Mouse (Mus musculus) urinary bladder, postnatal 14 days (tissue): ENCODE data around the gene Tpst1.
A peak's percentile ranks its signal among the peaks of the same experiment; 100 is the strongest.

Experiments used
- DNase-seq: peaks from one replicate; pipeline ENCODE4 v3.0.0; 2021; ENCODE audit warnings: low spot score

Gene Tpst1

DNA sequence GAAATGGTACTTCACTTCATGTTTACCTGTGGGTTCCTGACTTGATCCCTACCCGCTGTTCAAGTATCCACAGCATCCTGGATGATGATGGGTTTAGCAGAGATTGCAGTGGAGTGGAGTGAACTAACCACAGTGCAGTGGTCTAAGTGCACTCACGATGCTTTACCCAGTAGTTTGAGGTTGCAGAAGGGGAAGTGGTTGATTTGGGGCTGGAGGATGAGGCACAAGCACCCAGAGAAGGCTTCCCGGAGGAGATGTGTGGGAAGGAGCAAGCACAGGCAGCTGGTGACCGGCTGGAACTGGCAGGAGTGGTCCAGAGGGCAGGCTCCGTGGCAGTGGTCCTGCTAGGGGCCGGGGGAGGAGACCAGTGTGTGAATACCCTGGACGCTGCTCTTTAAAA, 16.1 kb downstream of the Tpst1 start:
- no peak for DNase-seq

DNA sequence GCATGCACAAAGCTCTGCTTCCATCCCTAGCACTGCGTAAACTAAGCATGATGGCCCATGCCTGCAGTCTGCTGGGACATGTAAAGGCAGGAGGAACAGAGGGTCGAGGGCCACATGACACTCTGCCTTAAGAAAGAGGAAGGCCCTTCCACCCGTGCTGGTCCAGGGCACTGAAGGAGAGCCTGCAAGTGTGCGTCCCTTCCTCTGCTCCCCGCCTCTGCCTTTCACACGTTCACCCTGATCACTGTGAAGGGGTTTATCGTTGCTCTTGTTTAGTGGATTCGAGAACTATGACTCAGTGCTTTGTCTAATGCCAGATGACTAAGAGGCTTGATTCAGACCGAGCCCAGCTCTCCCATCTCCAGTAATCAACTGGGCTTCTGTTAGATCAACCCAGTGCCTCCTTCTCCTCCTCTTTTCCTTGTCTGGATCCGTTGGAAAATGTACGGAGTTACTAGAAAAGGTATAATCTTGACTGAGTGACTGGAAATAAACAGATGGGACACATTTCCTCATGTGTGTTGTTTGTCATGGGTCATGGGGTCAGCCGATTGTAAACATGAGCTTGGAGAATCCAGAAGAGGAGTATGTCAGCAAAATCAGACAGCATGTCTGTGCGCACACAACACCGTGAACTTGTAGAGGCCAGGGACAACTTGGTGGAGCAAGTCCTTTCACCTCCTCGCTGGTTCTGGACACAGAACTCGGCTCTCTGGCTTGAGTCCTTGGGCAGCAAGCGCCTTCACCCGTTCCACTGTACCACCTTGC, 16.7 kb downstream of the Tpst1 start:
- peak; percentile 42 for DNase-seq

- DNase-seq = no peak
These were observed 23.6 kb downstream of the Tpst1 start for GRCm38 (mm10) chr5:130096754-130097153.

DNA sequence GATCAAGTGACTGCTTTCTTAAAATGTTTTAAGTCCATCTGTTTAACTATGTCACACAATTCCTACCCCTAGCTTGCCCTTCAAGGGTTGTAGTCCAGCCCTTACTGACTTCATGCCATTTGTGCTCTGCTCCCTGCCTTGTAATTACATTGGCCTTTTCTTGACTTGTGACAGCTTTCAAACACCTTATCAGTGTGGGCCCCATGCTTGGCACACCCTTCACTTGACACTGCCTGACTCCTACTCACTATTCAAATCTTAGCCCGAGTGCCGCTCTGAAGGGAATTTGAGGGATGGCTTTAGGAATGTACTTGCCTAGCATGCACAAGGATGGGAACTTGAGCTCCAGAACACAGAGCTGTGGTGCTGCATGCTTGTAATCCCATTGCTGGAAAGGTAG, 24.7 kb downstream of the Tpst1 start:
- DNase-seq = no peak

DNA sequence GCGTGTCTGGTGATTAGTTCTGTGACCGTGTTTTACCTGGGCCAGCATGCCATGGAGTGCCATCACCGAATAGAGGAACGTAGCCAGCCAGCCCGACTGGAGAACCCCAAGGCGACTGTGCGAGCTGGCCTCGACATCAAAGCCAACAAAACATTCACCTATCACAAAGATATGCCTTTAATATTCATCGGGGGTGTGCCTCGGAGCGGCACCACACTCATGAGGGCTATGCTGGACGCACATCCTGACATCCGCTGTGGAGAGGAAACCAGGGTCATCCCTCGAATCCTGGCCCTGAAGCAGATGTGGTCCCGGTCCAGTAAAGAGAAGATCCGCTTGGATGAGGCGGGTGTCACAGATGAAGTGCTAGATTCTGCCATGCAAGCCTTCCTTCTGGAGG, 28.6 kb downstream of the Tpst1 start:
- DNase-seq = no peak

DNA sequence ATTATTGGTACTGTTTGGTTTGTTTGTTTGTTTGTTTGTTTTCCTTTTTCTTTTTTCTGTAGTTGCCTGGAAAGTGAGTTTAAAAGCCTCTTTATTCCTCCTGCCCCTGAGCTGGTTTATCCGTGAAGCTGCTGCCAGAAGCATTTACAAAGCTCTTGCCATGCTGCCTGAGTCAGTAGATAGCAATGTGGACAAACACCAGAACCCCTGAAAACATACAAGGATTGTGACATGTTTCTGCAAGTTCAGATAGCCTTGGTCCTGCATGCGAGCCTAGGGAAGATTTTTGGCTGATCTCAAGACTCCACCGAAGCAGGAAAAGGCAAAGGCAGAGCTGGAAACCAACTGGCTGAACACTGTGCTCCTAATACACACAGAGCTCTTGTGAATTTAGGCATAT, 36.2 kb downstream of the Tpst1 start:
- peak; percentile 37 for DNase-seq

GRCm38 (mm10) chr5:130110632-130111464, 37.7 kb downstream of the Tpst1 start:
- DNase-seq = no peak

DNA sequence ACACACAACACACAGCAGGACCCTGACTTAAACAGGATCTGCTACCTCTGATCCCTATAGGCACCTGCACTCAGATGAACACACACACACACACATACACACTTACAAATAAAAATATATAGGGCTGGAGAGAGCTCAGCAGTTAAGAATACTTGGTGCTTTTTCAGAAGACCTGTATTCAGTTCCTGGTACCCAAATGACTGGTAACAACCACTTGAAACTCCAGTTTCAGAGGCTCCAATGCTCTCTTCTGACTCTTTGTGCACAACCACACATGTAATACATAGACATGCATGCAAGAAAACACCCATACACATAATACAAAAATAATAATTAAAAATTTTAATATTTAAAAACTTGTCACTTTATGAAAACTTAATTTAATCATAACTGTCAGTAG, 39.5 kb downstream of the Tpst1 start:
- no peak for DNase-seq

DNA sequence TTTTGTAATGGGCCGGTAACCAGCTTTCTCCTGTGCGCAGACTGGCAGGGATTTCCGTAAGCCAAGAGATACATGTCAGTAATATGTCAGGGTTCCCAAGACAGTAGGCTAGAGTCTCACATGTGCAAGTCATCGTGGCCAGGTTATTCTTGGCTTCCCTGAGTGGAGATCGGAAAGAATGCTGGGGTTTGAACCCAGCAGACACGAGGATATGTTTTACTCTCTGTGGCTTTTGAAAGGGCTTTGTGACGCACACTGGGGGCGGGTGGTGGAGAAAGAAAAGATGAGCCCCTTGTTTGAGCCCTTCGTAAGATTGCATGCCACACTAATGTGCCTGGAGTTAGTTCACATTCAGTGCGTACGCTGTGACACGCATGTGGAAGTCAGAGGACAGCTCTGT, 43.0 kb downstream of the Tpst1 start:
- no peak for DNase-seq

GRCm38 (mm10) chr5:130116857-130117256, 43.7 kb downstream of the Tpst1 start:
- no peak for DNase-seq

GRCm38 (mm10) chr5:130117932-130118331, 44.8 kb downstream of the Tpst1 start:
- no peak for DNase-seq

GRCm38 (mm10) chr5:130119236-130119635, 46.1 kb downstream of the Tpst1 start:
- DNase-seq = no peak

DNA sequence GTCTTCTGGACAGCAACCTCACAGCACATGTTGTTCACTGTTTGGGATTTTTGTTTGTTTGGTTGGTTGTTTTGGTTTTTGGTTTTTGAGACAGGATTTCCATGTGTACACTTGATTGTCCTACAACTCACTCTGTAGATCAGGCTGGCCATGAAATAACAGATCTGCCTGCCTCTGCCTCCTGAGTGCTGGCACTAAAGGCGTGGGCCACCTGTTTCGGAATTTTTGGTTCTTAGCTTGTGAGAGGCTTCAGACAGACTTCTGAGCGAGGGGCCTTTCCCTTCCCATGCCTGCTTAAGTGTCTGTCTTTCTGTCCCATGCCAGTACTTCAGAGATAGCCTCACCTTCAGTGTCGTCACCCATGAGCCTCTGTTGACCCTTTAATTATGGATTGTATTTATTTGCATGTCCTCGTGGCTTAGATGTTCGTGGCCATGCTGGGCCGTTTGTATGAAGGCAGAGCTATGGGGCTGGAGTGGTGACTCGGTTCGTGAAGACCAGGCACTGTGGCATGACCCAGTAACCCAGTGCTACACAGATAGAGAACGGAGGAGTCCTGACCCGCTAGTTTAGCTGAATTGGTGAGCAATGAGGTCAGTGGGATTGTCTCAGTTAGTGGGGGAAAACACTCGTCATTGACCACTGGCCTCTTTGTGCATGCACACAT, 47.1 kb downstream of the Tpst1 start:
- DNase-seq = no peak

DNA sequence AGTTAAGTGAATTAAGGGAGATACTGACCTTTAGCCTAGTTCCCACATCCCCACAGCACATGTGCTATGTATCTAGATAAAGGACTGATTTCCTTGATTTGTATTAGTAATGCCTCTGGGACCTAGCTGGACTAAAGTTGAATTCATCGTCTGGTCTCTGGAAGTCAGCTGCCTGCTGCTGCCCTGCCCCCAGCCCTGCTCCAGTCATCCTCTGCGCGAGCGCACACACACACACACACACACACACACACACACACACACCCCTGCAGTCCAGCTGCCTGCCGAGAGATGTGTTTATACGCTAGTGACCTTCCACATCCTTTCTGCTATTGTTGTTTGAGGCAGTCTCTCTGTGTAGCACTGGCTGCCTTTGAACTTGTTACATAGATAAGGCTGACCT, 47.8 kb downstream of the Tpst1 start:
- no peak for DNase-seq

- no peak for DNase-seq
These were observed 49.2 kb downstream of the Tpst1 start for GRCm38 (mm10) chr5:130122355-130122754.

- no peak for DNase-seq
These were observed 51.1 kb downstream of the Tpst1 start for GRCm38 (mm10) chr5:130124271-130124670.

GRCm38 (mm10) chr5:130128686-130129523, 55.8 kb downstream of the Tpst1 start:
- peak; percentile 29 for DNase-seq

DNA sequence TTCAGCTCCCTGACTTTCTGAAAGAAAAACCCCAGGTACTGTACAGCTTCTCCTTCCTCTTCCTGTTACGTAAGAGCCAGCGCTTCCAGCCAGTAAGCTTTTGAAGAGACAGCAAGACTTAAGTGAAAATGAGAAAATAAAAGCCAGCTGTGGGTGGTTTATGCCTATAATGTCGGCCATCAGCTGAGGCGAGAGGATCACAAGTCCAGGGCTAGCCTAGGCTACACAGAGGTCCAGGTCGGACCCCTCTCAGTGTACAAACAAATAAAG, 56.3 kb downstream of the Tpst1 start:
- no peak for DNase-seq

GRCm38 (mm10) chr5:130136597-130136996, 63.5 kb downstream of the Tpst1 start:
- no peak for DNase-seq

GRCm38 (mm10) chr5:130139393-130139792, 66.3 kb downstream of the Tpst1 start:
- peak; percentile 83 for DNase-seq

- DNase-seq = no peak
These were observed 68.0 kb downstream of the Tpst1 start for GRCm38 (mm10) chr5:130141138-130141537.

DNA sequence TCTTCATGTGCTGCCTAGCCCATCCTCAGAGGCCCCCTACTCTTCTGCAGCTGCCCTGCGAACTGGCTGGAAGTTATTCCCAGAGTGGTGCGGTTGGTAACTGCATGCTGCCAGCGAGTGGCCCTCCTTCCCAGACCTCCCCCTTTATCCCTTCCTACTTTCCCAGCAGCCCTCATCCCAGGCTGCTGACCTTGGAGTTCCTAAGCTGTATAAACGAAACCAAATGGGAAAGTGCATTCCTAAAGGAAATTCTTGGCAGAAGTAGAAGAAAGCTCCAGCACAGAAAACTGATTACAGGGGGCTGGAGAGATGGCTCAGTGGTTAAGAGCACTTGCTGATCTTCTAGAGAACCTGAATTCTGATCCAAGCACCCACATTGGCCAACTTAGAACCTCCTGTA, 68.9 kb downstream of the Tpst1 start:
- DNase-seq = no peak
